Mouse (Mus musculus): ENCODE measurements around the gene C2cd5.

DNA sequence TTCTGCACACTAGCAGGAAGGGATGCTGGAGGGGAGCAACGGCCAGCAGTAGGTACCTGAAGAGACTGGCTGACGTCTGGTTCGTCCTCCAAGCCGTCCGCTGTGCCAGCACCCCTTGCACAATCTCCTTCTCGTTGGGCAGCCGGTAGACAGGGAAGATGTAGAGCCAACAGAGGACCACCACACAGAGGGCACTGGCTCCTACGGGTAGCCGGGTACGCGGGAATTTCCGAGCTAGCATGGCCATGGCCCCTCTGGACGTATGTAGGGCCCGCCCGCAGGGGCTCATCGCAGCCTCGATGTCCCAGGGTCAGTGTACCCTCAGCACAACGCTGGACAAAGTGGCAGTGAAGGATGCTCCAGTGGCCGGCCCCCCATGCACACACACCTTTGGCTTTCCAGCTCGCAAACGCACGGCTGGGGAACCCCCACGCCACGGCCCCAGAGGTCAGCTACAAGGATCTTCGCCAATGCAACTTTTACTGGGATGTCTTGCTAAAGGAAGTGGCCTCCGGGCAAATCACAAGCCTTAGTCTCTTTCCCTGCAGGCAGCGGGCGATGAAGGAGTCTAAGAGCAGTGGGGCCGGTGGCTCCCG is 136.4 kb downstream of the C2cd5 start:
- TF ChIP-seq EP300 (IDR thresholded peaks at IDR 0.05) = no peak
- no peak for TF ChIP-seq CTCF (IDR thresholded peaks at IDR 0.05)

Data from lung, postnatal 0 days (tissue).